Mouse (Mus musculus) T-helper 2 cell (primary cell): Measurements from ENCODE around the gene Smarca4.

Experiments used
- in situ Hi-C: fragments of 300-600 bp; cut with MboI, MseI; formaldehyde crosslinking; loops from one replicate; pipeline ENCODE4 v1.15.1; 2025; ENCODE audit warnings: high pct_unique_total_duplicates

The Smarca4 gene

DNA sequence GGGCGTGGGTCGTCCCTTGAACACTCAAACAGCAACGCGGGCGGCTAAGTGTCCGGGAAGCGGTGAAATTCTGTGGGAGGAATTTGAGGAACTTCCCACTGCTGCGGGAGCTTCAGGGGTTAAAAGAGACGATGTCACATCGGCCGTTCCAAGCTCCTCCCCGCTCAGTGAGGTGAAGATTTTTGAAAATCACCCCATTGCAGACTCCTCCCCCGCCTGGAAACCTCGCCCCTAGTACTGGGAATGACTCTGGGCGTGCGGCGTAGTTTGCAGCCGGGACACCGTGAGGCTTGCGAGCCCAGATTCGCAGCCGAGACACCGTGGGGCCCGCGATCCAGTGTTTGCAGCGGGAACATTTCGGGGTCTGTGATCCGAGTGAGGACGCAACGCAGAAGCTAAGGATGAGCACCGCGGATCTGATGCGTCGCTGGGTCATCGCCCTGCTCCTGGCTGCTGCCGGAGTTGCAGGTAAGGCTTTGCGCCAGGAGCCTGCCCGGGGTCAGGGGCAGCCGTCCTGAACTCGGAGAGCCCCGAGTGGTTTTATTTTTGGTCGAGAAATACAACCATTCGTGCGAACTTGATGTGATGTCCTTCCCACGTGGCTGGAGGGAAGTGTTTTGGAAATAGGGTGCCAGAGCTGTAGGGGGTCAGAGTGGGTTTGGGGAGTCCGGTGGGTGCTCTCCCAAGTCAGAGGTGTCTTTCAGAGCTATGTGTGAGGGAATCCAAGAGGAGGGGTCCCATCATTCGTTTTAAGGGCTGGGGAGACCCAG is 107.6 kb downstream of the Smarca4 start, which contains the start of gene Ldlr:
Gene Ldlr, plus strand, starts transcription at position 107 of the 770 bp plus-strand sequence.
- in situ Hi-C loops, result no loop called here

DNA sequence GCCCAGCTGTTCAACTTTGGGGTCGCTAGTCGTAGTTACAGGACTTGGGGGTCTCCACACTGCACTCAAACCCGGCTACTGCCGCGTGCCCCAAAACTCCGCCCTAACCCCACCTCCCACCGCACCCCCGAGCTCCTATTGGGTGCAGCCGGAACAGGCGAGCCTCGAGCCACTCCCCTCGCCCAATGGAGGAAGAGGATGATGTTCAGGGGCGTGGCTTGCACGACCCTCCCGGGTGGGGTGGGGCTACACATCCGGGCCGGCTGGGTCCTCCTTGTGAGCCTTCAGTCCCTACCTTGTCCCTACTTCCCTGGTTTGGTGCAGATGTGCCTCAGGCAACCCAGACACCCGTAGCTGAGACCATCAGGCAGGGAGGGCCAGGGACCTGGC is 108.2 kb downstream of the Smarca4 start:
- in situ Hi-C loops, result no loop called here

DNA sequence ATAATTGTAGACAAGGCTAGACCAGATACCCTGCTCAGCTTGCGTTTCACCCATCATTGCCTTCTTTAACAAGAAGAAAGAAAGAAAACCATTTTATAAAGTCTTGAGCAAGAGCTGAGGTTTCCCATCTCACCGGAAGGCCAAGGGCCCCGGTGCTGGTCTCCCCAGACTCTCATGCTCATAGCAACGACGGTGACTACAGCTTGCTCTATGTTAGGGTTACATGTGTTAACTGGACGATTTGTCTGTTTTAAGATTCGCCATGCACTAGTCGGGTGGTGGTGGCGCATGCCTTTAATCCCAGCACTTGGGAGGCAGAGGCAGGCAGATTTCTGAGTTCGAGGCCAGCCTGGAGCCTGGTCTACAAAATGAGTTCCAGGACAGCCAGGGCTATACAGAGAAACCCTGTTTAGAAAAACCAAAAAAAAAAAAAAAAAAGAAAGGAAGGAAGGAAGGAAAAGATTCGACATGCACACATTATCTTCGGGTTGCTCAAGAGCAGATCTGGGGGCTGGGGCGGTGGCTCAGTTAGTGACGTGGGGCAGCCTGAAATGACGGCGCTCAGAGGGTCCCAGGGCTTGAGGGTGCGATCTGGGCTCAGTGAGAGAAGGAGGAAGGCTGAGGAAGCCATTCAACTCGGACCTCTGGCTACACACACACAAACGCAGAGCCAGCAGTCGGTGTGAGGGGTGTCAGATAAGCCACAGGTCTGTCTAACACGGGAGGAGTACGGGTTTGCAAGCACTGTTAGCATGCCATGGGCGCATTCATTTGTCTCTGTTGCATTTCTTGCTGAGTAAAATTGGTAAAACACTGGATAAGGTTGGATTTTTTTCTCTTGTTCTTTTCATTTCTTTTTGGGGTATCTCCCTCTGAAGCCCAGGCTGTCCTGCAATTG is 109.5 kb downstream of the Smarca4 start:
- in situ Hi-C loops, result no loop called here

DNA sequence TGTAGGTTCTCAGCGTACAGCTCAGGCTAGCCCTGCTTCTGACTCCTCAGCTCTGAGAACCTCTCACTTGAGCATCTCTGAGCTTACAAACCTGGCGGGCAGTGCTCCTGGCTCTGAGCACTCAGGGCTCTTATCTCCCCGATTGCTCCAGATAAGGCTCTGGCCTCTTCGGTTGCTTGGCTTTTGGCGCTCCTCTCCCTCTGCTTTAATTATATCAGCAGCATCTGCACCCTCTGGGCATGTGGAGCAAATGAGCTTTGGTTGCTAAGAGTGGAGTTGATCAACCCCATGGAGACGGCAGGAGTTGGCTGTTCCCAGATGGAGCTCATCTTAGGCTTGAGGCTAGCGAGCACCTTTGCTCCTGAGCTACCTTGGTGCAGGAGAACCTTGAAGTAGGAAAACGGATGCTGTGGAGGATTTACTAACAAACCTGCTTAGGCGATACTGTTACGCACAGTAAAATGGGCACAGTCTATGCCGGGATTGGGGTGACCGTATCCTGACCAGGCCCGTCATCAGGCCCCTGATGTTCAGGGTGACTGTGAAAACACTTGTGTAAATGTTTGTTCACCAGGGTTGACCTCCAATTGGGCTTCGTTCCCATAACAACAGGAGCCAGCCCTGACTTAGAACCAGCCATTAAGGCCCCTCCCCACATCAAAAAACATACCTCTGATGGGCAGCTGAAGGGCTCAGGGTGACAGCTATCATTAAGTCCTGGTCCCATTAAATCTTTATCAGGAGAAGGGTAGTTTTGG is 110.4 kb downstream of the Smarca4 start:
- in situ Hi-C loops, result no loop called here

DNA sequence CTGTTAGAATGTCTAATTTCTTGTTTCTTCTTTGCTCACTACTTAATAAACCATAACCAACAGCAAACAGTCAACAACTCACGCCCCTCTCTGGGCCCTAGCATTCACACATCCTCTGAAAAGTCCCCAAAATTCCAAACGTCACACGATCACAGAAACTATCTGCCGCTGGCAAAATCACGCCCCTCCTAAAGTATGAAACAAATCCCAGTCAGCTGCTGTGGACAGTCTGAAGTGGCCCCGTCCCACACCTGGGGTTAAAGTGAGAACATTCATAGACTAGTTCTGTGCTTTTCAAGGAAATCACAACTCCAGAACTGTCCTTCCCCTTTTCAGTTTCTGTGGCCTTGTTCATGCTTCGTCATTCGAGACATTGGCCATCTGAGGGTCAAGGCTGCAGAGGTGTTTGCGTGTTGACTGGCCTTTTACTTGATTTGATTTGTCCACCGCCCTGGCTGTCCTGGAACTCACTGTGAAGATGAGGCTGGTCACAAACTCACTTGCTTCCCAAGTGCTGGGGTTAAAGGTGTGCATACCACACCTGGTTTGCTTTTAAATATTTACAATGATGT is 112.4 kb downstream of the Smarca4 start:
- in situ Hi-C loops, result no loop called here

DNA sequence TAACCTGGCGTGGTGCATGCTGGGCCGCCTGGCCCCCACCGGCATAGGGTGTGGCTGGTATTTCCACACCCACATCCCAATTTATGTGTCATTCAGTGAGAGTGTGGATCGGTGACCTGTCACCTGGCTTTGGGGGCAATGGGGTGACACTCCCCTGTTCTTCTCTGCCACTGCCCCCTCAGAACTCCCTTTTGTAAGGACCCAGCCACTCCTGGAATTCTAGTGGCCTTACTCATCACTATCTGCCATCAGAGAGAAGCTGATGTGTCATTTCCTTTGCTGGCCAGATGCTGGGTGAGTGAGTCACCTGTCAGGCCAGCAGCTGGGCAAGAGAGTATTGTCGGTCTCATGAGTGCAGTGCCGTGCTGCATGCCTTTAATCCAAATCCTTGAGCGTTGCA is 113.3 kb downstream of the Smarca4 start:
- in situ Hi-C loops, result no loop called here

DNA sequence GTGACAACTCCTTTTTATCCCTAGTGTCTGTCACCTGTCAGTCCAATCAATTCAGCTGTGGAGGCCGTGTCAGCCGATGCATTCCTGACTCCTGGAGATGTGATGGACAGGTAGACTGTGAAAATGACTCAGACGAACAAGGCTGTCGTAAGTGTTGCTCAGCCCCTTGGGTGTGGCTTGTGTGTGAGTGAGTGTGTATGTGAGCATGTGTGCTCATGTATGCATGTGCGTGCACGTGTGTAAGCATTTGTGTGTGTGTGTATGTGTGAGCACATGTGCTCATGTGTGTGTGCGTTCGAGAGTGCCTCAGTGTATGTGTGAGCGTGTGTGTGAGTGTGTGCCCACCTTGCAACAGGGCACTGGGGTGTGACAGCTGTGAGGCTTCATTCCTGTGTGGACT is 116.3 kb downstream of the Smarca4 start:
- in situ Hi-C loops, result no loop called here

DNA sequence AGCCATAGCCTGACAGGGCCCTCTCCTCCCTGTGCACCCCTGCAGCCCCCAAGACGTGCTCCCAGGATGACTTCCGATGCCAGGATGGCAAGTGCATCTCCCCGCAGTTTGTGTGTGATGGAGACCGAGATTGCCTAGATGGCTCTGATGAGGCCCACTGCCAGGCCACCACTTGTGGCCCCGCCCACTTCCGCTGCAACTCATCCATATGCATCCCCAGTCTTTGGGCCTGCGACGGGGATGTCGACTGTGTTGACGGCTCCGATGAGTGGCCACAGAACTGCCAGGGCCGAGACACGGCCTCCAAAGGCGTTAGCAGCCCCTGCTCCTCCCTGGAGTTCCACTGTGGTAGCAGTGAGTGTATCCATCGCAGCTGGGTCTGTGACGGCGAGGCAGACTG is 117.5 kb downstream of the Smarca4 start:
- in situ Hi-C loops, result no loop called here

DNA sequence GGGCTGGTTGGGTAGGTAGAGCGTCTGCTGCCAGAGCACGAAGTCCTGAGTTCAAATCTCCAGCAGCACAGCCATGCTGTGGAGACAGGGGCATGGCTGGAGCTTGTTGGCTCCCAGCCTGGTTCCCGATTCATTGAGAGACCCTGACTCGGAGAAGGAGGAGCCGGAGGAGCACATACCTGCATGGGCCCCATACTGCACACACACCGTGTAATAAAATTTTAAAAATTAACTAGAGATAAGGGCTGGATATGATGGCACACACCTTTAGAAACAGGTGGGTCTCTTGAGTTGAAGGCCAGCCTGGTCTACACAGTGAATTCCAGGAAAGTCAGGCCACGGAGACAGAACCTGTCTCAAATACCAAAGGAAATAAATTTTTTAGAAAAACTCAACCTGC is 118.0 kb downstream of the Smarca4 start:
- in situ Hi-C loops, result no loop called here

DNA sequence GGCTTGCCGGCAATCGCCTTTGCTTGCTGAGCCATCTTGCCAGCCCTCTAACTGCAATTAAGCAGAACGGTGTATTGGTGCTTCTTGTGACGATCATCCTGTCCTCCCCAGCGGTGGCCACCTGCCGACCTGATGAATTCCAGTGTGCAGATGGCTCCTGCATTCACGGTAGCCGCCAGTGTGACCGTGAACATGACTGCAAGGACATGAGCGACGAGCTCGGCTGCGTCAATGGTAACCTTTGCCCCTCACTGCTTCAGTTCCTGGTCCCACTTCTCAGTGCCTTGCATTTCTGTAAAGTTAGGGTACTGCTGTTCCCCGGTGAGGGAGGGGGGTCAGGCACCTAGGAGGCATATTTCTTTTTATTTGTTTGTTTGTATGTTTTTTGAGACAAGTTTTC is 119.2 kb downstream of the Smarca4 start:
- in situ Hi-C loops, result no loop called here

DNA sequence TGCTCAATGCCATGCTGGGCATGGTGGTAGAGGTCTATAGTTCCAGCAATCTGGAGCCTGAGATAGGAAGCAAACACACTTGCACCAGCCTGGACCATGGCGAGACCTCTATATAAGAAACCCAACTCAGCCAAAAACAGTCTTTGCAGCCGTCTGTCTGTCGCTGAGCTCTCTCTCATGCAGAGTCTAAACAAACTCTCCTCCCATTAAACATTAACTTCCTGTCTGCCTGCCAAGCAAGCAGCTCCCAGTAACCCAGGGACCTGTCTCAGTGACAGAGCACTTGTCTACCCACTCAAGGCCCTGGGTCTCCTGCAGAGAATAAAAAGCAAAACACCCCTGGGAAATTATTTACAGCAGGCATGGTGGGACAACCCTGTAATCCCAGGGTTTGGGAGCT is 120.6 kb downstream of the Smarca4 start:
- in situ Hi-C loops, result no loop called here

DNA sequence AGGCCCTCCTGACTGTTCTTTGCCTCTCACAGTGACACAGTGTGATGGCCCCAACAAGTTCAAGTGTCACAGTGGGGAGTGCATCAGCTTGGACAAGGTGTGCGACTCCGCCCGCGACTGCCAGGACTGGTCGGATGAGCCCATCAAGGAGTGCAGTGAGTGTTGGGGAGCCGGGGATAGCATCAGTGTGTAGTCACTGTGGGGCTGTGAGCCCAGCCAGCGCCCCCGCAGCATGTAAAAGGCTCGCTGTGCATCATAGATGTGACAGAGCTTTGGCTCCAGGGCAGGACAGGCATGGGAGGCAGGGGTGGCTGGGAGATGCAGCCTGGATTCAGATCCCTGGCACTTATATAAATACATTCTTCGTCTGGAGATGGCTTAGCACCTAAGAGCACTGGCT is 121.2 kb downstream of the Smarca4 start:
- in situ Hi-C loops, result no loop called here

DNA sequence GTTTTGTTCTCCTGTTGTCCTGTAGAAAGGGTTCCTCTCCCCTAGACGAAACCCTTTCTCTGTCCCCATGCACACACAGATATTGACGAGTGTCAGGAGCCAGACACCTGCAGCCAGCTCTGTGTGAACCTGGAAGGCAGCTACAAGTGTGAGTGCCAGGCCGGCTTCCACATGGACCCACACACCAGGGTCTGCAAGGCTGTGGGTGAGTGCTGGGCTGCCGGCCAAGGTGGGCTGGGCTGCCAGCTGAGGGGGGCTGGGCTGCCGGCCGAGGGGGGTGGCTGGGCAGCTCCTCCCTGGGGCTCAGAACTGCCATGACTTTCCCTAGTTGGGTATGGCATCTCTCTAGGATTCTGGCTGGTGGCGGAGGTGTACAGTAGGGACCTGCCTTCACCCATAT is 122.8 kb downstream of the Smarca4 start:
- in situ Hi-C loops, result no loop called here

DNA sequence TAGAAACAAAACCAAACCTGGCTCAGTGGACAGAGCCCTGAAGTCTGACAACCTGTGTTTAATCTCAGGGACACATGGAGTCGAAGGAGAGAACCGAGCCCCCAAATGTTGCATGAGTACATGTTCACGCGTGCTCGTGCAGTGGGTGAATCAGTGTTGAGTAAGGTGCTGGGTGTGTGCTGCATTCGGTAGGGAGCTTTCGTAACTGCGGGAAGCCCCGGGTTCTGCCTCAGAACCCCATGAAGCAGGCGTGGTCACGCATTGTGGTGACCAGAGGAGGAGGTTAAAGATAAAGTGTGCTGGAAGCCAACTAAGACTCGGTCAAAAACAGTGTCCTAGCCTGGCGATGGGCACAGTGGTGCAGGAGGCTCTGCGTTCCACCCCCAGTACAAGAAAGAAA is 124.5 kb downstream of the Smarca4 start:
- in situ Hi-C loops, result no loop called here

DNA sequence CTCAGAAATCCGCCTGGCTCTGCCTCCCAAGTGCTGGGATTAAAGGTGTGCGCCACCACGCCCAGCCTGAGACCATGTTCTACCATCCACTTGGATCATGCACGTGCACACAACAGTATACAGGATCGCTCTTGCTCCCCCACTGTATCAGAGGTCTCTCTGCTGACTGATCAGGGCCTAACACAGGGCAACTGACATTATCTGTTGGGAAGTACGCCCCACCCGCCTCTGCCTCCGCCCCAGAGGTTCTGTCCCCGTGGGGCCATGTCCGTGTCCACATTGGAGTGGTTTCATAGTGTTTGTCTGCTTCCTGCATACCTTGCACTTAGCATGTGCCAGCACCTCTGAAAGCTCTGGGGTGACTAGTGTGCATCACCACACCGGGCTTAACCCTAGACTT is 125.5 kb downstream of the Smarca4 start:
- in situ Hi-C loops, result no loop called here

DNA sequence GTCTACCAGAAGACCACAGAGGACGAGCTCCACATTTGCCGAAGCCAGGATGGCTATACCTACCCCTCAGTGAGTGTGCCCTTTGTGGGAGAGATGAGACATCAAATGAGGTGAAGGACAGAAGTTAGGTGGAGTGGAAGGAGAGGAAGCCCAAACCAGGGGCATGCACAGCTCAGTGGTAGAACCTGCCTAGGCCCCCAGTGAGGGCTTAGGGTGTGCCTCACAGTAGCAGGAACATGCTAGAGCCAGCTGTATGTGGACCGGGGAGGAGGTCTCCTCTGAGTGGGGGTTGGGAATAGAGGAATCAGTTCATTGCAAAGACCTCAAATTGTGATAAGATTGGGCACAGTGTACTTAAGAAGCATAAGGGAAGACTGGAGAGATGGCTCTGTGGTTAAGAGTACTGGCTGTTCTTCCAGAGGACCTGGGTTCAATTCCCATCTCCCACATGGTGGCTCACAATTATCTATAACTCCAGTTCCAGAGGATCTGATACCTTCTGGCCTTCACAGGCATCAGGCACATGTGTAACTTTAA is 131.3 kb downstream of the Smarca4 start:
- in situ Hi-C loops, result no loop called here

DNA sequence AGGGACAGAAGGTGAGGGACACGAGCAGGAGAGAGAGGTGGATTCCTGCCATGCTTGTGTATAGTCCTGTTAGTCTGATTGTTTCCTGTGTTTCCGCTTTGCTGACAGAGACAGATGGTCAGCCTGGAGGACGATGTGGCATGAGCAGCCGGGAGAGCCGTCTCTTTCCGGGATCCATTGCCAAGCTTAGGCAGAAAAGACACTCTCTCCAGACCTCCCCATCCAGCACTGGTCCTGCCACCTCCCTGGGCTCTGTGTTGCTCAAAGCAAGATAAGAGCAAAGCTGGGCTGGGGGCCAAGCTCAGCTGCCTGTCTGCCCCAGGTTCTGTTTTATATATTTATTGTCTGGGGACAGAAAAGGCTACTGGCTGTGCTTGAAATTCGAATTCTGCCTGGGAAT is 132.1 kb downstream of the Smarca4 start:
- in situ Hi-C loops, result no loop called here

DNA sequence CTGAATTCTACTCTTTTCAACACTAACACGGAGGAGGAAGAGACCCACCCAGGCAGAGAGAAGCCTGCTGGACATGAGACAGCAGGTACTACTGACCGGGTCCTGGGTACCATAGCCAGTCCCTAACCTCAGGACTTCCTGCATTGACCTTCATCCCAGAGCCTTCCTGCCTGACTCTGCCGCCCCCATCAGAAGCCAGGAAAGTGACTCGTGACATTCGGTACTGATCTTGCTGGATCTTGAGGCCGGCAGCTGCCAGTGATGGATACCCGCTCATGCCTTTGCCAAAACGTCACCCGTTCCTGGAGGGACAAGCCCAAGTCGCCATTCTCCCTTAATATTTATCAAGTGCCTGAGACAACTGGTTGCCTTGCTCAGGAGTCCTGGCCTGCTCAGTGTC is 132.5 kb downstream of the Smarca4 start:
- in situ Hi-C loops, result no loop called here

DNA sequence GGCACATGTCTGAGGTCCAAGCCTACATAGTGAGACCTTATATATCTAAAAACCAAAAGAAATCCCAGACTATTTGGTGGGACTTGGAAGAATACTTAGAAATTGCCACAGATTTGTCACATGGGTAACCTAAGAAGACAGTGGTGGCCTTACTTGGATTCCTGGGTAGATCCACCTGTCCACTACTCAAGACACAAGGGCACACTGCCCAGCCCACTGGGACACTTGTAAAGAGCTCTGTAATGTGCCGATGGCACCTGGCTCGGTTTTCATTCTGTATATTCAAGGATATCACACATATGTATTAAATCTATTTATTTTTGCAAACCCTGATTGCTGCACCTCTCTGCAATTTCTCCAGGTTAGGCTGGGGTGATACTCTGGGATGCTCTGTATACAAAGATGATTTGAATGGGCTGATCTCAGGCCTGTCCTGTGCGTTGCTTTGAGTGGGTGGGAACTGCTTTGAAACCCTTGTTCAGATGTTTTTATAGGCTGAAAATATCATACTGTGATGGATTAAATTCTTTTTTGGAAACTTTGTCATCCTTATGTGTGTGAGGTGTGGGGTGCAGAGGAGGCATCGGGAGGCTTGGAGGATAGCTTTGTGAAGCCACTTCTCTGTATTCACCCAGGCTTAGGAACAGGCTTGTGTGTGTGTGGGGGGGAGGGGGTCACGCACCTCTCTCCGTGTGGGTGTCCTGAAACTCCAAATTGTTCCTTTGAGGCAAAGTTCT is 133.6 kb downstream of the Smarca4 start:
- in situ Hi-C loops, result no loop called here

DNA sequence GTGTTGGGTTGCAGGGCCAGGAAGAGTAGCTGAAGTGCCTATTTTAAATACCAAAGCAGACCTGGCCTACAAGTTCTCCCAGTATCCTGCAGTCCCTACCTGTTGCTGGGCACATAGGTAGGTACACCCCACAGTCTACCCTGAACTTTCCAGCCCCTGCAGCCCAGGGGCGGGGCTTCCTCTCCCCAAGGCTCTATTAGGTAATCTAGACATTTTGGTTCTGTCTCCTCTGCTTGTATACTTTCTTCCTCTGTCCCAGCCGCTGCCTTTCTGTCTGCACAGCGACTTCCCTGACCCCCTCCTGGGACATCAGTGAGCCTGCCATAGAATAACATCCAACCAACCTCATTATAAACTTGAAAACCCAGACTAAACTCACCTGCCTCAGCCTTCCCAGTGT is 134.4 kb downstream of the Smarca4 start:
- in situ Hi-C loops, result no loop called here

DNA sequence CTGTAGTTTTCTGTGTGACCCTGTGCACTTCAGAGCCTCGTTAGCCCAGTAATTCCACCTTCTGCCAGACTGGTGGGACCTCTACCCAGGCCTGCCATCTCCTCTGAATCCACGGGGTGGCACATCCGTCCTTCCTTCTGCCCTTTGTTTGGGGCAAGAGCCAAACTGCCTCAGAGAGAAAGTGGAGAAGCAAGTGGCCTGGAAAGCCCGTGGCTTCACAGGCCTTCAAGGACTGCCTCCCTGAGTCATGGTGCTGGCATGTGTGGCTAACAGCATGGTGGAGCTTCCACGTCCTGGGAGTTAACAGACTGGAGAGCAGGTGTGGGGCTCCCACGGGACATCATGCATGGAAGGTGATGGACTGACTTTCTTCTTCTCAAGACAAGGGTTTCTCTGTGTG is 135.4 kb downstream of the Smarca4 start:
- in situ Hi-C loops, result no loop called here
